Mouse (Mus musculus): ENCODE data around the gene Spata13.

Gene Spata13

DNA sequence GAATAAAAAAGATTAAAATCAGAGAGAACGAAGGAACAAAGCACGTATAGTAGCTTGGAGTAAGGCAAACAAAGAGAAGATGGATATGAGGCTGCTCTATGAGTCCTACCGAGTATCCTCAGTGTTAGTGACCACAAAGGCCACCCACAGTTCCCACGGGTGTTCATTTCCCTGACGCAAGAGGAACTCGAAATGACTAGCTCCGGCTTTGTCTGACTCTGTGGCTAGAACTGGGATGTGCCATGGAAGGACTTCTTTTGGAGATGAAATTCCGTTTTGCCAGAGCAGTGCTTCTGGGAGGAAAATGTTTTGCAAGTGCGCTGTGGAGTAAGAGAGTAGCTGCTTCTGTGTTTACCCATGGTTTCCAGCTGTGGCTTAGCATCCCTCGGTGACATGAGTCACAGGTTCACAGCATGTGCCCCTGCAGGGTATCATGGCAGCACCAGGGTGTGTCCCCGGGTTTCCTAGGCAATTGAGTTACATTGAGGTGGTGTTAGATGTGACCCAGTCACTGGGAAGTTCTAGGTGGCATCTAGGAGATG lies 78.6 kb downstream of the Spata13 start:
- no peak for DNase-seq (ENCODE audit: low spot score)

DNA sequence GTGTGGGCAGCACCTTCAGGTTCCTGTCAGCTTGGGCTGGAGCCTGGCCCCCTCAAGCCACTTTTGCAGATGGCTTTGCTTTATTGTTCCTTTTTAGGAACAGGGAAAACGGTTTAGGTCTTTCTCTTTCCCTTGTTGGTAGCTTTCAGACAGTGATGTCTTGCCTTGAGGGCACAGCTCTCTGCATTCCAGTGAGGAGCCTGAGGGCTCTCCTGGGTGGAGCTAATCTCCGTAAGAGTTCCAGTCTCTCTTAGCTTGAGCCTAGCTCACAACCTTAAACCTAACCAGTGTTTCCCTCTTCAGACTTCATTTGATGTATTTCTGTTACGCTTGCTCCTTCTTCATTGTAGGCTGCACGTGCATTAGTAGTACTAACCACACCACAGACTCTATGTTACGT lies 81.9 kb downstream of the Spata13 start:
- DNase-seq (ENCODE audit: low spot score): no peak

DNA sequence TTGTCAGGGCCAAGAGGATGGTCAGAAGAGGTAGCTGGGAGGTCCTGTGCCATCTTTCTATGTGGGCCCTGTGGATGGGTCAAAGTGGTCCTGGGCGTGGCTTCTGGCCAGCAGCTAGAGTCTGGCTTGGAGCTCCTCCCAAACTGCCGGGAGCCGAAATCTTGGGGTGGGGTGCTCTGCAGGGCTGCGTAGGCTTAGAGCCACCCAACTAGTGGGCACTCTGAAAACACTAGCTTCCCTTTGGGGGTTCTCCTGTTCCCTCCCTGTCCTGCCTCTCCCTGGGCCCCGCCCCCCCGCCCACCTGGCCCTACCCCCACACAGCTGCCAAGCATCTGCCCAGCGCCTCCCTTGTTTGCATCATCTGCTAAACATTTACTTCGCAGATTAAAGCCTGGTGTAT lies 87.5 kb downstream of the Spata13 start:
- DNase-seq (ENCODE audit: low spot score): no peak

DNA sequence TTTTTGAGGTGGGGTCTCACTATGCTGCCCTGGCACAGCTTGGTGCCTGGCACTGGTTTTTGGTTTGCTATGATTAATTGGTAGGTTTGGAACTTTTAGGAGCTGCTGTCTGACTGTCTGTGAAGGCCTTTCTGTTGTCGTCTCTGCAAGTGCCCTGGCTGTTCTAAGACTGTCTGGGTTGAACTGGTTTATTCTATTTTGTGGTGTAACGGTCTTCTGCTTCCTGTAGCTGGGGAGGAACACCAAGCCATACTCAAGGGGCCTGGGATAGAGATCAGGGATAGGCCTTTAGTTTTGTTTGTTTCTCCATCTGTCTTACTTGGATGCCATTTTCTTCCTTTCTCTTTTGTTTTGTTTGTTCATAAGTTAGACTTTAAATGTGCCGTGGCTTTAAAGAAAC lies 88.1 kb downstream of the Spata13 start:
- no peak for DNase-seq (ENCODE audit: low spot score)

DNA sequence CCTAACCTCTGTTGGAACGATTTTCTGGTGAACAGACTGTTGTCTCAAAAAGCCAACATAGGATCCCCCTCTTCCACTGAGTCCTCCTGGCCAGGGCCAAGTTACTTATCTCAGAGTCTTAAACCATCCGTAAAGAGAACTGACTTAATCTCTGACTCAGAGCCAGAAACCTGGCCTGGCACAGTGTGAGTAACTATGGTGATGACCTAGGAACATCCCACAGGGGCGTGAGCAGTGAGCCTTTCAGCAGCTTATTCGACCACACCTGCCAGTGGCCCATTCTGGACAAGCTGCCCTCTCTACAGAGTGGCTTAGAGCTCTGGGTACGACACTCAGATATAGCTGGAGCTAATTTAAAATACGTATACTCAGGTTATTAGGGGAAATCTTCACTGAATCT lies 92.3 kb downstream of the Spata13 start:
- no peak for DNase-seq (ENCODE audit: low spot score)

DNA sequence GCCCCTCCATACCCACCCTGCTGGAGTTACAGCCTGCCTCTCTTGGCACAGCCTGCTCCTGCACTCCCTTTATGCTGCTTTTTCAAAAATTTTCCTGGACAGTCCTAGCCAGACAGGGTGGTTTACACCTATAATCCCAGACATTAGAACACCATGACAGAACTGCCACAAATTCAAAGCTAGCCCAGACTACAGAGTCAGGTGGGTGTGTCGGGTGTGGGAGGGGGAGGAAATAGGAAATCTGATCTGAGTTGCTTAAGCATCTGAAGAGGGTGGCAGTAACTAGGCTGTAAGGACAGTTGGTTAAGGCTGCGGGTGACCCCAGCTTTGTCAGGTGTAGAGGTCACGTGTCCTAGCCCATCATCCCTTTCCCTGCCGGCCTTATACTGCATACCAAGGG lies 93.3 kb downstream of the Spata13 start:
- no peak for DNase-seq (ENCODE audit: low spot score)

DNA sequence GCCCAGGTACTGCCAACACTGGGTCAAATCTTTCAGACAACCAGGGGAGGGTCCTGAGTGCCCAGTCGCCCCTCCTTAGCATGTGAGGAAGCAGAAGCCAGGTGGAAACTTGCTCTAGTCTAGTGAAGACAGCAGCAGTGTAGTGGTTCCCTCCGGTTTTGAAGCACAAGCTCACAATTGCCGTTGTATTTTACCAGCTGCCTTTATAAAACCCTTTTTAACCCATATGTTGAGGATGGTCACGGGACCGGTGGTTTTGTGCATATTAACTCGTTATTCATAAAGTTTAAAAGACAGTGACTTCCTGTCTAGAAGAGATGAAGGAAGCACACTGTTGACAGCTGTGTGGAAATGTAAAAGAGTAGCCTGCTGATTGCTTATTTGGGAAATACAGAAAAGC lies 98.3 kb downstream of the Spata13 start:
- DNase-seq (ENCODE audit: low spot score): no peak

DNA sequence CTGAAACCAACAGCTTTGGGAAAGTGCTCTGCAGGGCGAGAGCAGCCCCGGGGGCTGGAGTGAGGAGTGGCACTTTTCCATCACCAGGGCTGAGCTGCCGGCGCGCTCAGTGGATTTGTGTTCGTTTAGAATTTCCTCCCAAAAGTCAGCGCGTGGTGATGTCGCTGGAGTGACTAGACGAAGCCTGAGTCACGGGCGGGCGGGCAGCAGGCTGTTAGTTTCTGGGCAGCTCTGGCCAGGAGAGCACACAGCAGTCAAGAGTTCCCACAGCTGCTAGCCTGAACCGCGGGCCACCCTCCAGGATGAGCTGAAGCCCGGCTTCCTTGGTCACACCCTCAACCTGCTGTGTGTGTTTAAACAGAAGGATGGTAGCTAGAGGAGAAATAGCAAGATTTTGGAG lies 99.0 kb downstream of the Spata13 start:
- peak; percentile 40 for DNase-seq (ENCODE audit: low spot score)

DNA sequence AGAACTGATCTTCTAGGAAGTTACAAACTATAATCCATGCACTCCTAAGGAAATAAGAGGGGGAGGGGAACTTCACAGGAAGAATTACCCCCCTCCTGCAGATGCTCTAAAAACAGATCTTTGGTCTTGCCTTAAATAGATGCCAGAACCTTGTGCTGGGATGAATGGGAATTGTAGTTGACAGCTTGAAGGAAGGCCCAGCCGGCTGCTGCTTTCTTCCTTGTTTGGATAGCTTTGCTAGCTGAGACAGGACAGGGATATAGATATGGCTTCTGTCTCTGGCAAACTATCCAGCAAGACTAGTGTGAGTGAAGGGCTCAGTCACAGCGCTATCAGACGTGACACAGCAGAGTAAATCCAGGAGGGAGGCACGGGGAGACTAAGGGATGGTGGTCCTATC lies 99.9 kb downstream of the Spata13 start:
- peak; percentile 32 for DNase-seq (ENCODE audit: low spot score)

DNA sequence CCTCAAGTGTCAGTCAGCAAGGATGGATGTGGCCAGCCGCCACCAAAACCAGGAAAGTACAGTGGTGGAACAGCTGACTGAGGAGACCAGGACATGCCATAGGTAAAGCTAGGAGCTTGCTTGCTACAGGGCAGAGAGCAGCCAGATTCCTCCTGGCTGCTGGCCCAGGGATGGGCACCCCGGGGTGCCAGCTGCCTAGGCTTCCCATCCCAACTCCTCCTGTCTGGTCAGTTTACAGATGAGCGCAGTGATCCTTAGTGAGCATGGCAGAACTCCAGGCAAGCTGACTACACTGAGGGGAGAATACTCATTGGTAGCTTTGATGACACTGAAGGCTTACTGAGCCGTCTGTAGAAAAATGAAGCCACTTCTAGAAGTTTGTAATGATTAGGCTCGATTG lies 101.4 kb downstream of the Spata13 start:
- no peak for DNase-seq (ENCODE audit: low spot score)

DNA sequence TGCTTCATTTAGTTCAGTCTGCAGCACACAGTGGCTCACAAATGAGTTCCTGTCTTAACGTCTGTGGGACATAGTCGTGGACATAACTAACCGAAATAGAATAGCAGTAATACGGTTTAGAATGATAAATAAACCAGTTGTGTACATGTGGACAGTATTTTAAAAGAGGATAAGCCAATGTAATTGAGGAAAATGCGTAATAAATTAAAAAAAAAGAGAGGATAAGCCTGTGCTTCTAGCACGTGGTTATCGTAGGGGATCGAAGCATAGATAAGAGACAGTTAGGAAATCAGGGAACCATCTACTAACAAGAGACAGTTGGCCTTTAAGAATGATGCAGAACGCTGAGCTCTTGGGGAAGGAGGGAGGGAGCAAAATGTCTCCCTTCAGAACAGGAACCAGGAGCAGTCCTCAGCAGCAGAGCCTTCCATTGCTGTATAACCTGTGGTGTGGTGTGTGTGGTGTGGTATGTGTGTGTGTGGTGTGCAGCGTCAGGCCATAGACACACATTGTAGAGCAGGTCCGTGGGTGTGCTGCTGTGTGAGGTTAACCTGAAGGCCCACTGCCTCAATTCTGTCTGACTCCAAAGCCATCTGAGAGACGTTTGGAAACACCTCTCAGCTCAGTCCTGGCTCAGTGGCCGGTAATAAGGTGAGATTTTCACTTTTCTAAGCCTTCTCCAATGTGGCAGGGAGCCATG lies 102.2 kb downstream of the Spata13 start:
- no peak for DNase-seq (ENCODE audit: low spot score)

DNA sequence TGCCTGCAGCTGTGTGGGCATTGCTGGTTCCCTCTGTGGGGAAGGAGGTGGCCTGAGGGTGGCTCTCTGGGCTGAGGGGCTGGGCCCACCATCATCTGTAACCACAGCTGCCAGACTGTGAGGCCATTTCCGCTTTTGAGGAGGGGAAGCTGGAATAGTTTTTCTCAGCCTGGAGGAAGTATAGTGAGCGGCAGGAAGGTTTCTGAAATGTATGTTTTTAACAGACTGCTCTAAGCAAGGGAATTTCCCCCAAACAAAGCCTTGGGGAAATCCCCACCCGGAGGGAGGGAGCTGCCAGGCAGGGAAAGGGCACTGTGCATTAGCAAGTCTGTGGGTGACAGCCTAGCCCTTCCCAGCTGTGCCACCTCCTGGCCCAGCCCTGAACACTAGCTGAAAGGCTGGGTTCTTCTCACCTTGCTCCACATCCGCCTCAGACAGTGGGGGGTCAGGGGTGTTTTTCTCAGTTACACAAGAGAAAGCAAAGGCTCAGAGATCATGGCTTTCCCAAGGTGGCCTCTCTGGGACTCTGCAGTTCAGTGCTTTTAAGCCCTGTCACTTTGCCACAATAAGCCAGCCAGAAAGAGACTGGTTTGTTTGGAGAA lies 102.9 kb downstream of the Spata13 start:
- peak; percentile 57 for DNase-seq (ENCODE audit: low spot score)

DNA sequence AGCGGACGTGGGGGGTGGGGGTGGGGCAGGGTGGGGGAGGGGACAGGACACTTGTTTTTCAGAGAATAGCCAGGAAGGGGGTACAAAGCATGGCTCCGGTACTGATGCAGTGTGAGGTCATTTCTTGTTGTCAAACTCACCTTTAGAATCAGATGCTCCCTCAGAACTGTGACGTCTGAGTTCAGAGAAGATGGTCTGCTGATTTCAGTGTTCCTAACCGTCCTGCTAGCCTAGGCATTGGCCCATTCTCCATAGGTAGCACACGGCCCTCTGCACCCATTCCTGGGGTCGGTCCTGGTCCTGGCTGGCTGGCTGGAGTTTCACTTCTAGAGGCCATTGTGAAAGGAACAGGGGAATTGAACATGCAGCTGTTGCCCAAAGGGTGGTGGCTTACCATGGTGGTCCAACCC lies 103.4 kb downstream of the Spata13 start:
- no peak for DNase-seq (ENCODE audit: low spot score)

DNA sequence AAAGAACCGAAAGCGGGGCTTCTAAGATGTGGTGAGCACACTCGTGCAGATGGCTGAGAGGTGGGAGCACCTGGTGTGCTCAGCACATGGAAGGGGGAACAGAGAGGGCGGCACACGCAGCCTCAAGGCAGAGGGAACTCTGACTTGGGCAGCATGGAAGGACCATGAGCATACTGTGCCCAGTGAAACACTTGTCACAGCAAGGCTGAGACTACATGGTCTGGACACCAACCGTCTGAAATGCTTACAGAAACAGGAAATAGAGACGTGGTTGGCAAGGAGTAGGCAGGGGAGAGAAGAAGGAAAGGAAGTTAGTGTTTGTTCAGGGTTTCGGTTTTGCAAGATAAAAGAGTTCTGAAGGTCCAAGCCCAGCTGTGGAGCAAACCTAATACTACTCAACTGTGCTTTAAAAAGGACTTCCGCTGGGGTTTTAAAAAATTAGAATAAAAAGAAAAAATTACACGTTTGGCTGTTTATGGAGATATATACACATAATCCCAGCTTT lies 104.7 kb downstream of the Spata13 start:
- no peak for DNase-seq (ENCODE audit: low spot score)

DNA sequence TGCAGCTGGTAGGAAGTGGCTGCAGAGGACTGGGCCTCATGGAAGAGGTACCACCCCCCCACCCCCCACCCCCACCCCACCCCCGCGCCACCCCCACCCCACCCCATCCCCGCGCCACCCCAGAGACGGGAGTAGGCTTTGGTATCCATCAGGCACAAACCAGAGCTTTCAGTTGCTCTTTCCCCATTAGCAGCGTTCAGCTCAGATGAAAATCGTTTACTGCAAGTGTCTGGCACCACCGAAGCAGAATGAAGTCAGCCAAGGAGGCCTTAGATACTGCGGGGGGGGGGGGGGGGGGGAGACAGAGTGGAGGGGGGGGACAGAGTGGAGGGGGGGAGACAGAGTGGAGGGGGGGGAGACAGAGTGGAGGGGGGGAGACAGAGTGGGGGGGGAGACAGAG lies 105.4 kb downstream of the Spata13 start:
- no peak for DNase-seq (ENCODE audit: low spot score)

DNA sequence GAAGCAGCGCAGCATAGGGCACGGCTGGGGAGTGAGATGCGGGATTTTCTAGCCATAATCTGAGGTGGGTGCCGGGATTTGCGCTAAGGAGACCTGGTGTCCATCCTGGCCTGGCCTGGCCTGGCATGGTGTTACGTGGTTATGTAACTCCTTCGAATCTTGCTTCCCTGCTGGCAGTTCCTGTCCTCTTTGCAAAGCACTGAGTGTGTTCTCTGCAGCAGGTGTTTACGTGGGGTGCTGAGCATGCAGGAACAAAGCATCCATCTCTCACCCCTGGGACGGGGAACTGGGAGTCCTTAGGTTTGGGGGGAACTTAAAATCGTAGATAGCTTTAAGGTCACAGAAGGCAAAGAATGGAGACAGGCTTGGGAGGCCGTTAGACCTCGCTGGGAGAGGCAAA lies 105.8 kb downstream of the Spata13 start:
- no peak for DNase-seq (ENCODE audit: low spot score)

DNA sequence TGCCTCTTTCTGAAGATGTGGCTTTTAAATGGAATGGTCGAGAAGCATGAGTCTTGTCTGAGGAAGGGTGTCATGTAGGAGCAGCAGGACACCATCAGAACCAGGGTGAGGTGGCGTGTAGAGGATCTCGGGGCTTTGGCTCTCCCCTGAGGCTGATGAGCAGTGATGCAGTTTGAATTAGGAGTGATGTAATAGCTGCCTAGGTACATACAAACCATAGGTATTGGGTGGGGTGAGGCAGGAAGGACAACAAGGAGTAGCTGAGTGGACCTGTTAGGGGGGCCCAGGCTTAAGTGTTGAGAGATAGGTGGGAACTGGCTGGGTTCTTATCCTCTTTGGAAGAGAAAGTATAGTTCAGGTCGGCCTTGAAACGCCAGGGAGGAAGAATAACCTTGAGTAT lies 106.7 kb downstream of the Spata13 start:
- DNase-seq (ENCODE audit: low spot score): no peak

DNA sequence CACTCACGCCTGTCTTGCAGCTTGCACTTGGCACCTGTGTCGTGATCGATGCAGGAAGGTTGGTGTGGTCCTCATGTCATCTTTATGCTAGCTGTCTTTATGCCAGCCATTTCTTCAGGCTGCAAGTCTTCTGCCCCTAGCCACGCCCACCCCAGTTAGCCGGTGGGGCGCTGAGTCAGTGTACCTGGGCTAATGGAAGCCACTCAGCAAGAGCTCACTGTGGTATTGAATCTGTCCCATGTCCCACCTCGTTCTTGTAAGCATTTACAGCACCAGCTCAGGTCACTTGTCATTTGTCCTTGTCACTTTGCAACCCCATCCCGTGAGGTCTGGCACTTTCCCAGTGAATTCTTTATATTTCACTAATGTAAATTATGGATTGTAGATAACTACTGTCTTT lies 107.2 kb downstream of the Spata13 start:
- no peak for DNase-seq (ENCODE audit: low spot score)

DNA sequence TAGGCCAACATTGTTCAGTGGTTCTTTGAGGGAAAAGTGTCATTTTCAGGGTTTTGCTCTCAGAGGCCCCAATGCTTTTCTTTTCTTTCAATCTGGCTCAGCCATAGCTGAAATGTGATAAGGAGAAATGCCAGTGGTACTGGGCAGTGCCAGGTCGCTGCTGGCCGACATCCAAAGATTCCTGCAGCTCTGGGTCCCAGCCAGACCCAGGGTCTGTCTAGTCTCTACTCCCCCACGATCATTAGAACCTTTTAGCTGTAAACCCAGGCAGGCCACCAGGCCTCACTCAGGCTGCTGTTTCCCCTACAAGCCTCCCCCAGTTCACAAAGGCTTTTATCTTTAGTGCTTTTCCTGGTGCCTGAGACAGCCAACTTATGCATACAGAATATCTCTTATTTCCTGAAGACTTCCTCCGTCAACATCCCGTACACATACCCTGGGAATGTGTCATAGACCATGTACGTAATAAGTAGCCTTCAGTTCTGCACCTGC lies 107.7 kb downstream of the Spata13 start:
- DNase-seq (ENCODE audit: low spot score): no peak

DNA sequence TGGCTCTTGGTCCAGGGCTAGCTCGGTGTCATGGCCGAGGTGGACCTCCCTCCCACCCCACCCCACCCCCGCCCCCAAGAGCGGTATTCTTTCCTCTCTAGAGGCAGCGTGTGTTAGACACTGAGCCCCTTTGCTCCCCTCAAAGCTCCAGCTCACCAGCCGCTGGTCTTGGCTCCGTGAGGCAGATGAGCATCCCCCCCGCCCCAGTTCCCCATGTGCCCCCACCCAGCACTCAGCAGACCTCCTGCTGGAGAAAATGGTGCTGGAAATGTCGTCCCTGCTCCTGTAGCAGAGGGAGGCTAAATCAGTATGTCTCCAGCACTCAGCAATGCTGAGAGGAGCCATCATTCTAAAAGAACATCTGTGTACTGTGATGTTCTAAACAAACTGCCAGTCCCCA lies 109.9 kb downstream of the Spata13 start:
- DNase-seq (ENCODE audit: low spot score): no peak

DNA sequence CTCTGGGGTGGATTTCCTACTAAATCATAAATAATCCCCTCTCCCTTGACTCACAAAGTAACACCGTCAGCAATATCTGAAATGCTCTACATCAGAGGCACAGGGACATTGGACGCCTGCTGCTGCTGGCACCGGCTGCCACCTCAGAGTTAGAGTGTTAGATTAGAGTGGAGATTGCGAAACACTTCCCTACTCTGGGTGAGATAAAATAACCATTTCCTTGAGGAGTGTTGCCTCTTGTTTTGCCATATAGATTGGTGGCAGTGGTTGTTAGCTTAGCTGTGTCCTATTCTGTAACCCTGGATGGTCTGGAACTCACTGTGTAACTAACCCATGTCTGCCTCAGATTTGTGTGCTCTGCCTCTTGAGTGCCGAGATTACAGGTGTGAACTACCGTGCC lies 111.4 kb downstream of the Spata13 start:
- no peak for DNase-seq (ENCODE audit: low spot score)

DNA sequence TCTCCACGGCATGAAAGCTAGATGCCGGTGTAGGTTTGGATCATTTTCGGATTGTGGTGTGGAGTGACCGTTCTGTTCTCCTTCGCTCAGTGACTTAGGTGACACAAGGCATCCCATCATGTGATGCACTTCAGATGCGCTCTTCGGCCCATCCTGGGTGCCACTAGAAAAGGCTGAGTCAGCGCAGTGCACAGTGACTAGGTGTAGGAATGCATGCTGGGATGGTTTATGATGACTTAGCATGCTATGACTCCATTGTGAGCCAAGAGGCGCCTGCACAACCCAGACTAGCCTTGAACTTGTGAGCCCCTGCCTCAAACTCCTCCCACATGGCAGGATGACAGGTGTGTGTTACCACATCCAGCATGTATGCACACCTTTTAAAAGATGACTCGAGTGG lies 112.3 kb downstream of the Spata13 start:
- no peak for DNase-seq (ENCODE audit: low spot score)

DNA sequence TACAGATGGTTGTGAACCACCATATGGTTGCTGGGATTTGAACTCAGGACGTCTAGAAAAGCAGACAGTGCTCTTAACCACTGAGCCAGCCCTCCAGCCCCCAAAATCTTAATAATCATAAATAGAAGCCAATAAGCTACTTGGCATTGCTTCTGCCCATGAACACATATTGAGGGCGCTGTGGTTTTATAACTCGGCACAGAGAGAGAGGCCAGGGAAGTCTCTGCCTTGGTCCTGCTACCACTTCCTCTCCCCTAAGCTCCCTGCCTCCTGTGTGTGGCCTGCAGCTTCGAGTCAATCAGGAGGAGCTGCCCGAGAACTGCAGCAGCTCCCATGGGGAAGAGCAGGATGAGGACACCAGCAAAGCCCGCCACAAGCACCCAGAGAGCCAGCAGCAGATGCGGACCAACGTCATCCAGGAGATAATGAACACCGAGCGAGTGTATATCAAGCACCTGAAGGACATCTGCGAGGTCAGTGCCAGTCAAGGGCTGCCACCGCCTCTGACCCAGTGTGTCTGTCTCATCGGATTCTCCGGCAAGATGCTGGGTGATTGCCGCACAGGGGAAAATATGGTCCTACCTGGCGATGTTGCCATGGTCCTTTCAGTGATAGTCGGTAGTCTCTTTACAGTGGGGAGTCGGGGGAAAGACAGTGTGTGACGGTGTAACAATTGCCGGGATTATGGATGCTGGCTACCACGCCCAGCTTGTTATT lies 113.5 kb downstream of the Spata13 start:
- DNase-seq (ENCODE audit: low spot score): no peak
